Mouse (Mus musculus): ENCODE measurements around the gene 4833423E24Rik. TPM values are rescaled to one million over a fixed set of nuclear protein-coding genes. Genes with fewer than 3 reads are reported as not detected.

Gene 4833423E24Rik
- polyA plus RNA-seq (2012) = not detected in 2 replicates

- no peak for TF ChIP-seq GATA1 (IDR thresholded peaks at IDR 0.05; ENCODE audit: low read length)
Measured at GRCm38 (mm10) chr2:85518879-85519278, at the start of gene 4833423E24Rik. 4833423E24Rik (minus strand) TSS chr2:85519024.

- no peak for TF ChIP-seq GATA1 (IDR thresholded peaks at IDR 0.05; ENCODE audit: low read length)
Measured at GRCm38 (mm10) chr2:85561187-85561586, 42.4 kb upstream of the 4833423E24Rik start.

- no peak for TF ChIP-seq GATA1 (IDR thresholded peaks at IDR 0.05; ENCODE audit: low read length)
Measured at GRCm38 (mm10) chr2:85560226-85560625, 41.4 kb upstream of the 4833423E24Rik start.

DNA sequence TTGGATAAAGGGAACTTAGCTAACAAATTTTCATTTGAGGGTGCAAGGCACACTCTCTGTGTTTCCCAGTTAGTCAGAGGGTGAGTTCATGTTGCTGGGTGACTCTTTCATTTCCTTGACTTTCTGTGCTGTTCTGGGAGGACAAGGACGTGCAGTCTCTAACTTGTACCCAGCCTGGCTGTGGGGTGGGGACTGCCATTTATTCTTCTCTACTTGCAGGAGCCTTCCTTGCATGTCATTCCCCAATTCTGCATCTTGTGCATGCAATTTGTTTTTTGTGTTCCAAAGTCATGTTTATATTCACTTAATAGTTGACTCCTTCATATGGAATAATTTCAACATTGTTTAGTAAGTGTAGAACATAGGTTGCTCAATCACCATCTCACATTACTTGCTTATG, 36.0 kb upstream of the 4833423E24Rik start:
- TF ChIP-seq GATA1 (IDR thresholded peaks at IDR 0.05; ENCODE audit: low read length) = no peak

GRCm38 (mm10) chr2:85533934-85534333, 15.1 kb upstream of the 4833423E24Rik start:
- no peak for TF ChIP-seq GATA1 (IDR thresholded peaks at IDR 0.05; ENCODE audit: low read length)

DNA sequence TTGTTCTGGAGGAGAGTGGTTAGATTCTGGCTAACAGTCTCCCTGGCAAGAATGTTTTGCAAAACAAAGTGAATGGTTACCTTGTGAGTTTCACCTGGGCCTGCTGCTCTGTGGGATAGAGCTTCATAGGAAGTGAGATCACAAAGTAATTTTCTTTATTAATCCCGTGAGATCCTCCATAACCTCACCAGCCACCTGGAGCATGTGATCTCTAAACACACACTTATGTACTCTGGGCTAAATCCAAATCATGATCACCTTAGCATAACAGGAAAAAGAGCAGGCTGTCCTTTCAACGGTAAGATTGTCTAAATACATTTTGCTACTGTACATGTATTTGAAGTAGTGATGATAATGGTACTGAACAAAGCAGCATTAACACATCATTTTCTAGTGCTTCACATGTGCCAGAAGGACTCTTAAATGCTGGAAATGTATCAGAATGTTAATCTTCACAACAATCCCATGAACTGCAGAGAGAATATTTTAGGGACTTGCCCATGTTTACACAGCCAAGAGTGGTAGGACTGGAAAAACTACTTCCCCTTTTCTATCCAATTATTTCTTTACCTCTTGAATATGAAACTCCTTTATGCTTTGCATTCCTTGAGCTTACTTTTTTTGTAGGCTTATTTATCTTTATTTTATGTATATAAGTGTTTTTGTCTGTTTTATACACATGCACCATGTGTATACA, 13.4 kb upstream of the 4833423E24Rik start:
- TF ChIP-seq GATA1 (IDR thresholded peaks at IDR 0.05; ENCODE audit: low read length) = no peak

DNA sequence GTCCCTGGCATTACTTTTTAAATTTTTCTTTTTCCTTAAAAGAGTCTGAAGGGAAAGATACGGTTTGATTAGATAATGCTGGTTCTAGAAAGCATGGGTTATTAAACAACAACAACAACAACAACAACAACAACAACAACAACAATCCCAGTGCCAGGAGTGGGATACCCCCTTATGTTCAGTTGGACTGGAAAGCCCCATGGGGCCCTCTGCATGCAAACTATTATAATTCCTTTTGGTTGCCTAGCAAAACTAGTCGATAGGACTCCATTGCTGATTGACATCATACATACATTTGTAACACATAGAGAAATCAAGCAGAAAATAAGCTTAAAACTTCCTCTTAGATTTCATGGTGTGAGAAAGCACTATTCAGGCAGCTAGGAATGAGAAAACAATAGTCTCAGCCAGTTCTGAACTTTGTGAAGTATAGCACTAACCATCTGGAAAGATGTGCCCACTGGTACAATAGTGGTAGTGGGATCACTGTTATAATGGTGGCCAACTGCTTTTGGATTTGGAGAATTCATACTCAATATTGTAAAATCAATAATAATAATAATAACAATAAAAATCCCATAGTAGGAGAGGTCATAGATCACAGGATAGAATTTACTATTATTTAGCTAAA, 4.2 kb upstream of the 4833423E24Rik start:
- no peak for TF ChIP-seq GATA1 (IDR thresholded peaks at IDR 0.05; ENCODE audit: low read length)

- no peak for TF ChIP-seq GATA1 (IDR thresholded peaks at IDR 0.05; ENCODE audit: low read length)
Measured at GRCm38 (mm10) chr2:85518292-85518691, 532 bp downstream of the 4833423E24Rik start.

- no peak for TF ChIP-seq GATA1 (IDR thresholded peaks at IDR 0.05; ENCODE audit: low read length)
Measured at GRCm38 (mm10) chr2:85510376-85510775, 8.4 kb downstream of the 4833423E24Rik start.

- no peak for TF ChIP-seq GATA1 (IDR thresholded peaks at IDR 0.05; ENCODE audit: low read length)
Measured at GRCm38 (mm10) chr2:85490396-85490795, 28.4 kb downstream of the 4833423E24Rik start.

DNA sequence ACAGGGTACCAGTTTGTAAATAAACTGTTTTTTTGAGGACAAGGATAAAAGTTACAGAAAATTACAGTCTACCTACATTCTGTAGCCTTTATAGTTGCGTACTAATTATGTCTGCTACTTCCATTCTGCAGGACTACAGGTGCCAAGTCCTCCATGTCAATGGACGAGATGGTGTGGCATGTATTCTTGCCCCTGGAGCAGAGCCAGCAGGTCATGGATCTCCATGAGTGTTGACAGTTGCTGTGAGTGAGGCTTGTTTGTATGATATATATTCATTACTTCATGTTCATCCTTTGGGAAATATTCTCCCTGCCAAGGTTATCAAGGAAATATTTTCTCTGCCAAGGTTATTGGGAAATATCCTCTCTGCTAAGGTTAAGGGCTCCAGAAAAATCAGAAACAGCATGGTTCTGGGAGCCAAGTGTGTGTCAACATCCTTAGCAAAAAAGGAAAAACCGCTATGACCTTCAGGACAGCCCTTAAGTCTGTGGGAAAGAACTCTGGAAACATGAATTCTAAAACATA, 52.0 kb downstream of the 4833423E24Rik start:
- TF ChIP-seq GATA1 (IDR thresholded peaks at IDR 0.05; ENCODE audit: low read length) = no peak

DNA sequence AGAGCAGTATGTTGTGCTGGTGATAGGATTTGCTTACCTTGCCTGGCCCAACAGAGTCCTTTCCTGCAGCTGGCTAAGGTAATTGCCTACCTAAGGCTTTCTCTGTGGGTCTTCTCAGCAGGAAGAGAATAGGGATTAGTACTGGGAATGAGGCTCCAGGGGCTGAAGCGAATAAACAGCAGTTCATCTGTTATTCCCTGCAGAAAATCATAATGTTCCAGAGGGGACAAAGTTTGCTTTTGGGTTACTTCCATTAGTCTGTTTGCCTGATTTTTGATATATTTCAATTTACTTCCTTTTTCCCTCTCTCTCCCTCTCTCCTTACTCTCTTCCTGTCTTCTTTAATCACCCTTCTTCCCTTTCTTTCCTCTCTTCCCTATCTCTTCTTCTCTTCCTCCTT, 75.3 kb downstream of the 4833423E24Rik start, which contains the start of gene Olfr995:
Gene Olfr995, minus strand, starts transcription at position 101 of the 400 bp plus-strand sequence.
- TF ChIP-seq GATA1 (IDR thresholded peaks at IDR 0.05; ENCODE audit: low read length) = no peak

DNA sequence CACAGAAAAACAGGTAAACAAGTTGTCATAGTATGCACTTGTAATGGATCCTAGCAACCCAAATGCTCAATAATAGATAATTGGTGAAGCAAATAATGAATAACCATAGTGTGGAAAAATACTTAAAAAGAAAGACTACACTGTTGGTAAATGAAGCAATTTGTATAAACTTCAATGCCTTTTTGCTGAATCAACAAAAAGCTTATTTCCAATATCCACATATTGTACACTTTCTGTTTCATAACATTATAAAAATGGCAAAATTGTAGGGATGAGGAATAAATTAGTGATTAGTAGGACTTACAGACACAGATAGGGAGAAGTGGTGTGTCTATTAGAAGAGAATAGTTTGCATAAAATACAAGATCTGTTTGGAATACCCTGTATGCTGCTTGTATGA, 76.3 kb downstream of the 4833423E24Rik start:
- TF ChIP-seq GATA1 (IDR thresholded peaks at IDR 0.05; ENCODE audit: low read length) = no peak

GRCm38 (mm10) chr2:85436351-85436750, 82.5 kb downstream of the 4833423E24Rik start, which contains the start of gene Olfr994:
Olfr994 (minus strand) TSS chr2:85436451.
- TF ChIP-seq GATA1 (IDR thresholded peaks at IDR 0.05; ENCODE audit: low read length) = no peak

Other genes with a start within 250 kb of the 4833423E24Rik start
- gene Olfr987, start 179.7 kb downstream of the 4833423E24Rik start, polyA plus RNA-seq (2012) = not detected in 2 replicates
- not detected in 2 replicates for gene Olfr988, start 155.8 kb downstream of the 4833423E24Rik start, polyA plus RNA-seq (2012)
- gene Olfr992, start 109.6 kb downstream of the 4833423E24Rik start, polyA plus RNA-seq (2012) = not detected in 2 replicates
- gene Olfr993, start 104.1 kb downstream of the 4833423E24Rik start, polyA plus RNA-seq (2012) = not detected in 2 replicates
- gene Olfr994, start 82.6 kb downstream of the 4833423E24Rik start, polyA plus RNA-seq (2012) = not detected in 2 replicates
- gene Olfr995, start 75.4 kb downstream of the 4833423E24Rik start, polyA plus RNA-seq (2012) = not detected in 2 replicates
- not detected in 2 replicates for gene Olfr996, start 60.2 kb upstream of the 4833423E24Rik start, polyA plus RNA-seq (2012)
- not detected in 2 replicates for gene Olfr998, start 69.9 kb upstream of the 4833423E24Rik start, polyA plus RNA-seq (2012)
- gene Olfr1000, start 92.9 kb upstream of the 4833423E24Rik start, polyA plus RNA-seq (2012) = not detected in 2 replicates
- not detected in 2 replicates for gene Olfr1002, start 131.7 kb upstream of the 4833423E24Rik start, polyA plus RNA-seq (2012)
- not detected in 2 replicates for gene Olfr154, start 145.4 kb upstream of the 4833423E24Rik start, polyA plus RNA-seq (2012)
- not detected in 2 replicates for gene Olfr1006, start 159.7 kb upstream of the 4833423E24Rik start, polyA plus RNA-seq (2012)
- gene Olfr1008, start 170.4 kb upstream of the 4833423E24Rik start, polyA plus RNA-seq (2012) = not detected in 2 replicates
- gene Olfr1009, start 196.4 kb upstream of the 4833423E24Rik start, polyA plus RNA-seq (2012) = not detected in 2 replicates
- not detected in 2 replicates for gene Olfr1012, start 243.7 kb upstream of the 4833423E24Rik start, polyA plus RNA-seq (2012)
- gene Olfr1013, start 248.1 kb upstream of the 4833423E24Rik start, polyA plus RNA-seq (2012) = not detected in 2 replicates

Data from G1E-ER4 (cell line).